Mouse (Mus musculus) heart, embryonic 13.5 days (tissue): ENCODE measurements at regions not wholly inside any gene's neighbourhood (a gene's known extent, or its start where the extent isn't known, plus 50 kb on each side); places are given as distances from the start of the nearest gene placed in this dataset.

Source experiments
- ATAC-seq: fragments of 200-750 bp; cut with Nextera tagmentation; 2 replicates; pipeline ENCODE4 v1.8.0; 2017; ENCODE audit warnings: moderate TSS enrichment; ENCODE audit not compliant: insufficient number of reproducible peaks, low FRiP score, low TSS enrichment; ENCODE audit errors: extremely low read depth
- H3K27ac ChIP-seq: fragments of 300-500 bp; sonication (generic); replicated peaks from 2 replicates; pipeline ENCODE4 v1.5.1; 2015; ENCODE audit warnings: moderate library complexity, mild to moderate bottlenecking, inconsistent platforms
- H3K27me3 ChIP-seq: fragments of 300-500 bp; sonication (generic); replicated peaks from 2 replicates; pipeline ENCODE4 v1.6.1; 2015; ENCODE audit warnings: mild to moderate bottlenecking, inconsistent platforms
- H3K36me3 ChIP-seq: fragments of 300-500 bp; sonication (generic); 2 replicates; pipeline ENCODE4 v1.6.1; 2015; ENCODE audit warnings: mild to moderate bottlenecking, inconsistent platforms
- H3K4me1 ChIP-seq: fragments of 300-500 bp; sonication (generic); 2 replicates; pipeline ENCODE4 v1.6.1; 2015; ENCODE audit warnings: inconsistent platforms
- H3K4me2 ChIP-seq: fragments of 300-500 bp; sonication (generic); 2 replicates; pipeline ENCODE4 v1.6.1; 2015; ENCODE audit warnings: inconsistent platforms, mild to moderate bottlenecking, moderate library complexity
- H3K4me3 ChIP-seq: fragments of 300-500 bp; sonication (generic); 2 replicates; pipeline ENCODE4 v1.5.1; 2015; ENCODE audit warnings: moderate library complexity, mild to moderate bottlenecking, inconsistent platforms
- H3K9ac ChIP-seq: fragments of 300-500 bp; sonication (generic); 2 replicates; pipeline ENCODE4 v1.6.1; 2015; ENCODE audit warnings: inconsistent platforms, mild to moderate bottlenecking, moderate library complexity
- H3K9me3 ChIP-seq: fragments of 300-500 bp; sonication (generic); 2 replicates; pipeline ENCODE4 v1.6.1; 2016; ENCODE audit warnings: inconsistent platforms
- WGBS: fragments of 180-500 bp; shearing (Covaris S2); methylation state at CpG from one replicate; pipeline ENCODE4 v1.1.7; 2015; ENCODE audit warnings: mixed read lengths; 5-methylcytosine and 5-hydroxymethylcytosine counted together

DNA sequence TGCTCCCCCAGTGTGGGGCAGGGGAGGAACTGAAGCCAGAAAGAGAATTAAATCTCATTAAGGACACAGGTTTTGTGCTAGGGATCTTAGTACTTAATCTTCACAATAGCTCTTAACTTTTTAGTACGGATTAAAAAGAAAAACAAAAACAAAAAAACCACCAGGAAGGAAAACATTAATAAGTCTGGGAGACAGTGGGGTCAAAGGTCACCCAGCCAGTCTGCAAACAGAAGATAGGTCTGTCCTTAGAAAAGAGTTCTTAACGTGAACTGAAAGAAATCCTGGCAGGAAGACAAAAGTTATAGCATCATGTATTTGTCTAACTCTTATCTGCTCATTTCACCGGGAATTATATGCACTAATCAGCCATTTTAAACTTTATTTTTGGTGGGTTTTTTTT lies 158.8 kb upstream of the Ell2 start:
- Histone ChIP-seq H3K36me3 (no peaks in the 10 kb centered on the region), H3K9me3 (no peaks in the 10 kb centered on the region), H3K27me3 (no peaks in the 10 kb centered on the region), H3K4me3 (no peak overlapping the region), H3K4me1 (no peaks in the 10 kb centered on the region), H3K27ac (no peak overlapping the region), H3K9ac (no peak overlapping the region), H3K4me2 (no peak overlapping the region)
- 30% methylated on average over 3 of the region's 3 CpGs for WGBS
- no peak for ATAC-seq

DNA sequence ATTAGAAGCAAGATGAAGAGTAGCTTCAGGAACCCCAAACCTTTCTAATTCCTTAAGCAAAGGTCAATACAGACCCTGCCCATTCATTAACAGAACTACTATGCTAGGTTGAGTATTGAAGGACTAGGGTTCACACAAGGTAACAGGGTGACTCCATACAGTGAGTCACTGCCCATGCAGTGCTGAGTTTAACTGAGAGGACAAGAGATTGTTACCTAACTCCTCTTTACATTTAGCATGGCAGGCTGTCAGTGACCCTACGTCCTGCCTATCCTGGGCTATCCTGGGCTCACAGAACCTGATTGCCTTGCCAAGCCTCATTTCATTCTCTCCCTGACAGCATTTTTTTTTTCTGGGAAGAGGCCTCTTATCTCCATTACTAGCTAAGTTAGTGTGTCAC lies 127.6 kb upstream of the Ell2 start:
- ATAC-seq, result no peak
- H3K9me3 ChIP-seq, result no peaks in the 10 kb centered on the region
- no peak overlapping the region for H3K4me2 ChIP-seq
- H3K27me3 ChIP-seq, result no peaks in the 10 kb centered on the region
- 0 out of 2 replicates have a peak, but pooled peaks cover 6% of the 10 kb centered on the region for H3K4me1 ChIP-seq
- no peak overlapping the region for H3K27ac ChIP-seq
- 55% methylated on average over 1 of the region's 1 CpGs for WGBS
- no peak overlapping the region for H3K9ac ChIP-seq
- no peaks in the 10 kb centered on the region for H3K36me3 ChIP-seq
- H3K4me3 ChIP-seq, result no peak overlapping the region

DNA sequence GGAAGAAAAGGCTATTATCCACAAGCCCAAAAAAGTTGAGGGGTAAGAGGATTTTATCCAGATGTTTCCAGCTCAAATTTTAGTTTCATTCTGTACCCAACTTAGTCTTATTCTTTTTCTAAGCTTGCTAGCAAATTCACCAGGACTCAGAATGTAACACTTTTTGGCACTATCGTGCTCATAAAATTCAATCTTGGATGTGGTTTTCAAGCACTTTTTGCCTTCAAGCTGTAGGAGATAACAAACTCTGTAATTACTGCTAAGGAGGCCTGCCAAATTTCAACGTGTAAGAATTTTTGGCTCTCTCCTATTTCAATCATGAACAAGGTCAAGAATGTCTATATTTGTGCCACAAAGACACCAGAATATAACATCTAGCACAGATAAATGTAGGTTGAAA lies 115.7 kb upstream of the Ell2 start:
- no peak overlapping the region for H3K4me3 ChIP-seq
- no peaks in the 10 kb centered on the region for H3K36me3 ChIP-seq
- H3K27ac ChIP-seq, result no peak overlapping the region
- ATAC-seq, result no peak
- no peak overlapping the region for H3K4me2 ChIP-seq
- H3K4me1 ChIP-seq, result no peaks in the 10 kb centered on the region
- no peak overlapping the region for H3K9ac ChIP-seq
- H3K9me3 ChIP-seq, result no peaks in the 10 kb centered on the region
- no peaks in the 10 kb centered on the region for H3K27me3 ChIP-seq
- WGBS, result 54% methylated on average over 2 of the region's 2 CpGs

DNA sequence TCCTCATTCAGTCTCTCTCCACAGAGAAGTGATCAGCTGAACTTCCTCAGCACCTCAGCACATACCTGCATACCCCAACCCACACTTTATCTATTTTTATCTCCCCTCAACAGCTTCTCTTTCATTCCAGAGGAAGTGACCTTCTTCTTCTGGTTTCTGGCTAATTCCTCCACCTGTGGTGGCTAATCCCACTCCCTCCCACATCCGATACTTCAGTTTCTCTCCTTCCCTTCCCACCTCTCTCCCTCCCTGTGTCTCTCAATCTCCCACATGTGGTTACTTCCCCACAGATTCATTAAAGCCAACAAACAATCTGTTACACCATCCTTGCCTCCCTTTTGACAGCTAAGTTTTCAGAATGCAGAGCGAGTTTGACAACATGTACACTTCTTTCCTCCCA lies 109.7 kb upstream of the Ell2 start:
- H3K4me3 ChIP-seq, result no peak overlapping the region
- no peak overlapping the region for H3K9ac ChIP-seq
- no peak for ATAC-seq
- no peak overlapping the region for H3K27ac ChIP-seq
- H3K9me3 ChIP-seq, result no peaks in the 10 kb centered on the region
- H3K4me1 ChIP-seq, result no peaks in the 10 kb centered on the region
- H3K36me3 ChIP-seq, result no peaks in the 10 kb centered on the region
- WGBS, result 62% methylated on average over 2 of the region's 2 CpGs
- no peaks in the 10 kb centered on the region for H3K27me3 ChIP-seq
- H3K4me2 ChIP-seq, result no peak overlapping the region

DNA sequence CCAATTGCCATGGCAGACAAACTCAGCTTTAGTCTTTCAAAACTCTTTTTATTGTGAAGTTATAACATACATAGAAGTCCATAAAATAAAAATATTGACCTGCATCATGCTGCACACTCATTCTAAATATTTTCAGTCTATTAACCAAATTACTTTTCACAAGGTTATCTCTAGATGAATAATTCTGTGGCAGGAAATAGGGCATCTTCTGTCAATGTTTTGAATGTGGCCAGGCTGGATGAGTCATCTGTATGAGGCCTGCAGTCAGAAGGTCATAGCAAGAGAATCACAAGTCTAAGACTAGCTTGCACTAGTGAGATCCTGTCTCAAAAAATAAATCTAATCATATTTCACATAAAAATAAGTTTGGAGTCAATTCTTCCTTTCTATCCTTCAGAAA lies 108.4 kb upstream of the Ell2 start:
- Histone ChIP-seq H3K27ac (no peak overlapping the region), H3K4me3 (no peak overlapping the region), H3K4me2 (no peak overlapping the region), H3K27me3 (no peaks in the 10 kb centered on the region), H3K4me1 (no peaks in the 10 kb centered on the region), H3K9me3 (no peaks in the 10 kb centered on the region), H3K36me3 (no peaks in the 10 kb centered on the region), H3K9ac (no peak overlapping the region)
- no peak for ATAC-seq

DNA sequence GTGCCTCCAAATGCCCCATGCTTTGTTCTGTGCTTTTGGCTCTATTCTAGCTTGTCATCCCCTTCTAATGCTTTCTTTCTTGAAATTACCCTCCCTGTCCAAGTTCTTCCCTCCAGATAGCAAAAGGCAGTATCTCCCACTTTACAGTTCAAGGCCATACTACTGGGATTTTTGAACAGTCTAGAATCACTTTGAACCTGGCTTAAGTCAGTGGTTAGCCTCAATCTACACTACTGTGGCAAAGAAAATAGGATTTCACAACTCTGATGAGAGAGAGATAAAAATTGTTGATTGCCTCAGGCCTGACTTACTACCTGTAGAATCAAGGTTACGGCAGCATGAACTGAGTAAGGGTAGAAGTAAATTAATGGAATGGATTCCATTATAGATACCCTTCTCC lies 107.9 kb upstream of the Ell2 start:
- Histone ChIP-seq H3K9ac (no peak overlapping the region), H3K36me3 (no peaks in the 10 kb centered on the region), H3K4me1 (no peaks in the 10 kb centered on the region), H3K27me3 (no peaks in the 10 kb centered on the region), H3K9me3 (no peaks in the 10 kb centered on the region), H3K27ac (no peak overlapping the region), H3K4me2 (no peak overlapping the region), H3K4me3 (no peak overlapping the region)
- 85% methylated on average over 1 of the region's 1 CpGs for WGBS
- ATAC-seq, result no peak

DNA sequence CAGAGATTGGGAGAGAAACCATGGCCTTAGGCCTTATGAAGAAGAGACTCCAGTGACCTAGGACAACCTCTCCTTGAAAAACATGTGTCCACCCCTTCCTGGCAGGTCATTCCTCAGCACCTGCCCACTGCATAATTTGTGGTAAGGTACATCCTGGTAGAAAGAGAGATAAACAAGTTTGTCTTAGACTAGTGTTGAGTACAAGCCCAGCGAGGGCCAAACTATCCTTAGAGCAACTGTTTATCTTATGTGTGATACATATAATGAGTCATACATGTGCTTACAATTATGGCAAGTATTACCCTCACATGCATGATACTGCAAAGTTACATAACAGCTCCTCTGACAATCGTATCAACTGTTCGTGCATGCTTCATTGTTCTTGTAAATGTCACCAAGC lies 83.3 kb upstream of the Ell2 start:
- Histone ChIP-seq H3K4me2 (no peak overlapping the region), H3K36me3 (no peaks in the 10 kb centered on the region), H3K27ac (no peak overlapping the region), H3K9me3 (no peaks in the 10 kb centered on the region), H3K9ac (no peak overlapping the region), H3K27me3 (no peaks in the 10 kb centered on the region), H3K4me1 (no peaks in the 10 kb centered on the region), H3K4me3 (no peak overlapping the region)
- 77% methylated on average over 3 of the region's 3 CpGs for WGBS
- ATAC-seq, result no peak

DNA sequence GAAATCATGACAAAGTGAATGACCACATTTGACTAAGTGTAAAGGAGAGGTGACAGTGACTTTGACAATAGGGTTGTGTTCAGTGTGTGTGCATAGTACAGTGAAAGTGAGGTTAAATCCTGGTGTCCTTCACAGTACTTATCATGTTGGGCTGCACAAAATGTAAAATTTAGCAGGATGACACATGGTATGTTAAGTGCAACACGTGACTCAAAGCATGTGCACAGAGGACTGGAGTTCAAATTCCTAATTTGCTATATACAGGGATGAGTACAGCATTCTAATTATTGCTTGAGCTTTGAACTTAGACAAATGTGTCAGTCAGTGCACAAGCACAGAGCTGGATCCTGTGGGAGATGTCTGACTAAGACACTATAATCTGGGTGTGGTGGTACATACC lies 79.2 kb upstream of the Ell2 start:
- ATAC-seq, result no peak
- Histone ChIP-seq H3K36me3 (no peaks in the 10 kb centered on the region), H3K9me3 (no peaks in the 10 kb centered on the region), H3K27me3 (no peaks in the 10 kb centered on the region), H3K4me3 (no peak overlapping the region), H3K4me1 (no peaks in the 10 kb centered on the region), H3K9ac (no peak overlapping the region), H3K27ac (no peak overlapping the region), H3K4me2 (no peak overlapping the region)
- WGBS, result 55% methylated on average over 1 of the region's 1 CpGs

DNA sequence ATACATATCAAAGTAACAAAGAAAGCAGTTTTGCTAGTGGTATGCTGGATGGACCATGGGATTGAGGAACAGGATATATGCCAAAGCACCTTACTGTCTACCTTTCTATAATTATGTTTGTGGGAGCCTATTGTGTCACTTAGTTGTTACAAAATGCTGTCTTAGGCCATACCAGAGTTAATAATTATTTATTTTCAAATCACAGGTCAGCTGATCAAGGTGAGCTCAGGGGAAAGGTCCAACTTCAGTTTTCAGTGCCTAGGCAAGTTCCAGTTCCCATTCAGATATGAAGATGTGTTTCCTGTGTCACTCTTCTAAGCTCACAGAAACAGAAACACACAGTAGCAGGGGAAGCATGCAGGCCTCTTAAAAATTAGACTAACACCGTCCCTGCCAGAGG lies 75.5 kb upstream of the Ell2 start:
- ATAC-seq, result no peak
- H3K36me3 ChIP-seq, result no peaks in the 10 kb centered on the region
- no peaks in the 10 kb centered on the region for H3K9me3 ChIP-seq
- H3K9ac ChIP-seq, result no peak overlapping the region
- WGBS, result 79% methylated on average over 1 of the region's 1 CpGs
- no peak overlapping the region for H3K4me2 ChIP-seq
- no peaks in the 10 kb centered on the region for H3K4me1 ChIP-seq
- no peak overlapping the region for H3K27ac ChIP-seq
- no peaks in the 10 kb centered on the region for H3K27me3 ChIP-seq
- no peak overlapping the region for H3K4me3 ChIP-seq

DNA sequence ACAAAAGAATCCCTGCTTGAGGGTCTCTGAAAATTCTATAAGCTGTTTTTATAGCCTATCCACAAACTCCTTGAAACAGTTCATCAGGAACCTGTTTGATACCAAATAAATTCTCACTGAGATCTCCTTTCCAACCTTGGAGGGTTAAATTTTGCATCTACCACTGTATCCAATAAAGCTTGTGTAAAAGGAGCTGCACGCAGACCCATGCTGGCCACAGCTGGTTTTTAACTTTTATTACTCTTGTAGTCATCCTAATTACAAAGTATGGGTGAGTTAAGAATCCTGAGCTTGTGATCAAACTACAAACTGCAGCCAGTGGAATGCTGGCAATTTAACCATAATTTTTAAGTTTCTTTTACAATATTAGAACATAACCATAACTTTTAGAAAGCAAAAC lies 59.0 kb upstream of the Ell2 start:
- H3K27ac ChIP-seq, result no peak overlapping the region
- no peaks in the 10 kb centered on the region for H3K27me3 ChIP-seq
- WGBS, result 70% methylated on average over 1 of the region's 1 CpGs
- H3K36me3 ChIP-seq, result no peaks in the 10 kb centered on the region
- no peaks in the 10 kb centered on the region; the same call in 1 of the 2 replicates for H3K9me3 ChIP-seq
- no peak overlapping the region for H3K9ac ChIP-seq
- H3K4me3 ChIP-seq, result no peak overlapping the region
- no peaks in the 10 kb centered on the region for H3K4me1 ChIP-seq
- no peak overlapping the region for H3K4me2 ChIP-seq
- no peak for ATAC-seq

DNA sequence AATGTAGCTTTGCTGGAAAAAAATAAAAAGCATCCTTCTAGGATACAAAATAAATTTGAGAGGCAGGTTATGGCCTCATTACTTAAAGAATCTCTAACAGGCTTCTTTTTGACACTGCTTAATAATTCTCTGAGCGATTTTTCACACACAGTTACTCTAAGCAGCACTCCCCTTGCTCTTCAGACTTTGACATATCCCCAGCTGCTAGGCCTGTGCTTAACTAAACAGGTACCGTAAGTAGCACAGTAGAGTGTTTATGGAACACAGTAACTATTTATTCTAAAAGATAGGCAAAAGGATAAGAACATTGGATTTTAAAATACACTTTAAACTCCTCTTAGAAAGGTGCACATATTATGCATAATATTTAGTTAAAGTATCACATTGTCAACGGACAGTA lies 54.6 kb upstream of the Ell2 start:
- Histone ChIP-seq H3K36me3 (no peaks in the 10 kb centered on the region), H3K4me2 (no peak overlapping the region), H3K4me3 (no peak overlapping the region), H3K4me1 (no peaks in the 10 kb centered on the region), H3K27me3 (no peaks in the 10 kb centered on the region), H3K27ac (no peak overlapping the region), H3K9me3 (no peaks in the 10 kb centered on the region), H3K9ac (no peak overlapping the region)
- 70% methylated on average over 3 of the region's 3 CpGs for WGBS
- no peak for ATAC-seq

DNA sequence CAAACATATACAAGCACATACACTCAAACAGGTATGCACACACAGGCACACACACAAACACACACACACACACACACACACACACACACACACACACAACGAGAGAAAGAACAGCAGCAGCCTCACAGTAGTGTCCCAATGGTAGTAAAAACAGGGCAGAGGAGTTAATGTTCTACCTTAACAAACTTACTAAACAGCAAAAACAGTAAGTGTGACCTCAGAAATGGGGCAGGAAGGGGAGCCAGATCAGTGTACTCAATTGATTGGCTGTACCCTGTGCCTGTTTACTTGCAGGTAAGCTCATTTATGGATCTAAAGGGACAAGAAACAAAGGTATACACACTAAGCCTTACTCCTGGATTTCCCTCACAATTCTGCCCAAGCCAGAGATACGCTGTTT lies 53.6 kb upstream of the Ell2 start:
- Histone ChIP-seq H3K27me3 (no peaks in the 10 kb centered on the region), H3K9me3 (no peaks in the 10 kb centered on the region), H3K4me3 (no peak overlapping the region), H3K9ac (no peak overlapping the region), H3K4me1 (no peaks in the 10 kb centered on the region), H3K36me3 (no peaks in the 10 kb centered on the region), H3K4me2 (no peak overlapping the region), H3K27ac (no peak overlapping the region)
- 79% methylated on average over 2 of the region's 2 CpGs for WGBS
- ATAC-seq, result no peak
